Mouse (Mus musculus) forebrain, postnatal 0 days (tissue): ENCODE results near the gene Cracr2a. TPM values are rescaled to one million over a fixed set of nuclear protein-coding genes. Genes with fewer than 3 reads are reported as not detected.

ENCODE experiments used
- ATAC-seq: fragments of 200-750 bp; cut with Nextera tagmentation; 2 replicates; pipeline ENCODE4 v1.8.0; 2017; ENCODE audit warnings: mild to moderate bottlenecking, moderate library complexity
- DNase-seq: peaks from one replicate; pipeline ENCODE4 v3.0.0-alpha.2; 2015
- H3K27ac ChIP-seq: fragments of 300-500 bp; sonication (generic); 2 replicates; pipeline ENCODE4 v1.5.1; 2014; ENCODE audit warnings: low read depth, mild to moderate bottlenecking, antibody characterized with exemption, low read length, moderate library complexity, mixed read lengths
- H3K27me3 ChIP-seq: fragments of 300-500 bp; sonication (generic); 2 replicates; pipeline ENCODE4 v1.6.1; 2014; ENCODE audit warnings: mild to moderate bottlenecking, low read length, mixed read lengths; ENCODE audit not compliant: insufficient read depth
- H3K36me3 ChIP-seq: fragments of 300-500 bp; sonication (generic); 2 replicates; pipeline ENCODE4 v1.6.1; 2014; ENCODE audit warnings: mild to moderate bottlenecking, moderate library complexity; ENCODE audit not compliant: insufficient read depth
- H3K4me1 ChIP-seq: fragments of 300-500 bp; sonication (generic); 2 replicates; pipeline ENCODE4 v1.6.1; 2014; ENCODE audit warnings: antibody characterized with exemption; ENCODE audit not compliant: insufficient read depth
- H3K4me2 ChIP-seq: fragments of 300-500 bp; sonication (generic); 2 replicates; pipeline ENCODE4 v1.6.1; 2014; ENCODE audit warnings: low read depth, mild to moderate bottlenecking, moderate library complexity
- H3K4me3 ChIP-seq: fragments of 300-500 bp; sonication (generic); 2 replicates; pipeline ENCODE4 v1.5.1; 2014; ENCODE audit warnings: low read depth, low read length, mixed read lengths
- H3K9ac ChIP-seq: fragments of 300-500 bp; sonication (generic); 2 replicates; pipeline ENCODE4 v1.6.1; 2014; ENCODE audit warnings: mild to moderate bottlenecking
- H3K9me3 ChIP-seq: fragments of 300-500 bp; sonication (generic); 2 replicates; pipeline ENCODE4 v1.6.1; 2016; ENCODE audit warnings: low read length
- CTCF ChIP-seq: sonication (generic); IDR thresholded peaks from 2 replicates; pipeline ENCODE4 v1.5.1; 2016; ENCODE audit warnings: antibody characterized with exemption, control low read depth, low read depth
- WGBS: fragments of 180-500 bp; shearing (Covaris S2); extraction: QIAGEN DNeasy Blood & Tissue Kit; methylation state at CpG from one replicate; pipeline ENCODE4 v1.1.7; 2014; 5-methylcytosine and 5-hydroxymethylcytosine counted together
- polyA plus RNA-seq: library from polyadenylated mRNA; unstranded; fragments of >200 nt; fragmentation: Nextera tagmentation; extraction: Ambion mirVana; gene quantifications from 2 replicates; pipeline ENCODE4 v1.2.1, GENCODE M21; 2015
- total RNA-seq: library from RNA; depleted of rRNA; stranded (reverse); fragments of >200 nt; gene quantifications from 2 replicates; pipeline ENCODE4 v1.2.3, GENCODE M21; 2014

Cracr2a gene
- total and polyA plus RNA-seq, 2 experiments from 2014 or later: 0.28 to 0.57 TPM

DNA sequence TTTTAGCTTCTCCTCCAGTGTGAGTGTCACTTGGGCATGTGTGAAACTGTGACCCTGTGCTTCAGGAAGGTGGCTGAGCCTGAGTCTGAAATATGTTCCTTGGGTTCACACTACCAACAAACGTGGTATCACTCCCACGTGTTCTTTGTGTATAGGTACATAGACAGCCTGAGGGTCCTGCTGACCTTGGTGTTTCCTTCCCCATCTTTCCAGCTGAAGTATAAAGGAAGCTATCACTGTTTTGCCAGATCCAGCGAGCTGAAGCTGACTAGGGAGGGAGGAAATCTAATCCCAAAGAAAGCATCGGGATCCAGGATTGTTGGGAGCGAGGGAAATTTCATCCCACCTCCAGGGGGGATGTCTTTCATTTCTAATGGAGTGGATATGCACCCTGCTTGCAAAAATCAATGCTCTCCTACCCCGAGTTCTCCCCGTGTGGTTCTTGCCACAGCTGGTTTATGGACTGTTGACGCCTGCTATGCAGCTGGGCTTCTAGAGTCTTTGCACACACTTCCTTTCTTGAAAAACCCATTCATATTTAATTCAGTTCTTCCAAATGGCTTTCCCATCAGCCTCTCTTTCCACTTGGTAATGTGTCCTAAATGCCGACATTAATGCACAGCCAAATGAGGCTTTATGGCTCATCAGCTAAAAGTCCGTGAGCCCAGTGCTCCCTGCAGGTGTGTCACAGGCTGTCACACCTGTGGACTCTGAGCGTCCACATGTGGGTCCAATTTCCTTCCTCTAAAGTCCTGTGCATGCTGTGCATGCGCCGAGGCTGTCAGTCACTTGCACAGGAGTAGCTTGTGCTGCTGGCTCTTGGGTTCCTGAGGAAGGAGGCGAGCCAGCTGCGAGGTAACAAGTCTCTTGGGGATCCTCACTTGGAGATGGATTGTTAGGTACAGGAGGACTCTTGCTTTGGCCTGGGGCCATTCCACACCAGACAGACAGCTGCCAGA, 44.2 kb downstream of the Cracr2a start:
- TF ChIP-seq CTCF: no peak
- Histone ChIP-seq H3K9me3 (no peaks in the 10 kb centered on the region), H3K4me2 (no peak overlapping the region), H3K27me3 (no peaks in the 10 kb centered on the region), H3K4me1 (no peaks in the 10 kb centered on the region), H3K9ac (no peak overlapping the region), H3K4me3 (no peak overlapping the region), H3K27ac (no peak overlapping the region), H3K36me3 (no peaks in the 10 kb centered on the region)
- ATAC-seq (peak; percentile 88), DNase-seq (peak; percentile 41)
- WGBS: 70% methylated on average over 15 of the region's 15 CpGs

DNA sequence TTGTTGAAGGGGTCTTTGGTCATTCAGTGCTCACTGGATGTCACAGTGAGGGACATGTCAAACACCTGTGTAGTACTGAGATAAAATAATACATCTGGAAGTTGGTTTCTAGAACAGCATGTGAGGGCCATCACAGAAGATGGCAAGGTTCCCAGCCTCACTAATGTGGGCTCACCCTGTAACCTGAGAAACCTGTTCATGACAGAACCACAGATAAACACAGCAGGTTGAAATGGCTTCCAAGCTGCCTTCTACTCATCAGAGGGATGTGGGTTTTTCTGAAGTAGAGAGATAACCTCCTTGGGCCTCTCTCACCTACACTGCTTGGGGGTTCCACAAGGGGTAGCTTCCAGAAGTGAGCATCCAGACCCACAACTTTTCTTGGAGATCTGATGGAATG, 48.5 kb downstream of the Cracr2a start:
- H3K27me3 ChIP-seq: no peaks in the 10 kb centered on the region
- no peak for TF ChIP-seq CTCF
- no peak overlapping the region for H3K4me2 ChIP-seq
- H3K27ac ChIP-seq: no peak overlapping the region
- ATAC-seq: no peak
- H3K9ac ChIP-seq: no peak overlapping the region
- DNase-seq: no peak
- no peak overlapping the region for H3K4me3 ChIP-seq
- no peaks in the 10 kb centered on the region for H3K4me1 ChIP-seq
- H3K36me3 ChIP-seq: no peaks in the 10 kb centered on the region
- H3K9me3 ChIP-seq: no peaks in the 10 kb centered on the region

DNA sequence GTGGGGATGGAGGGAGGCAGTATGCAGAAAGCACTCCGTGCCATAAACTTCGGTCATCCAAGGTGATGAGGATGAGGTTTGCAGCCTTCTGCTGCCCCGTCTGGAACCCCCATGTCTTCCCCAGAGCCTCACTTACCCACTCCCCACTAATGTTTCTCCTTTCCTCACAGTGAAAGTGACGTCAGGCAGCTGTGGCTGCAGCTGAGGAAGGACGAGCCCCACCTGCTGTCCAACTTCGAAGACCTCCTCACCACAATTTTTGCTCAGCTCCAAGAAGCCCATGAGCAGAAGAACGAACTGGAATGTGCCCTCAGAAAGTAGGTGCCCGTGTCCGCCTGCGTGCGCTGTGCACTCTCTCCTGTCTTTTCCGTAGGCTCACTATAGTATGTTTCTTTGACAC, 50.1 kb downstream of the Cracr2a start:
- DNase-seq (no peak), ATAC-seq (no peak)
- H3K27me3 ChIP-seq: no peaks in the 10 kb centered on the region
- no peaks in the 10 kb centered on the region for H3K36me3 ChIP-seq
- 83% methylated on average over 12 of the region's 12 CpGs for WGBS
- no peak for TF ChIP-seq CTCF
- H3K4me3 ChIP-seq: no peak overlapping the region
- H3K27ac ChIP-seq: no peak overlapping the region
- no peak overlapping the region for H3K4me2 ChIP-seq
- H3K9me3 ChIP-seq: no peaks in the 10 kb centered on the region
- no peaks in the 10 kb centered on the region for H3K4me1 ChIP-seq
- H3K9ac ChIP-seq: no peak overlapping the region

DNA sequence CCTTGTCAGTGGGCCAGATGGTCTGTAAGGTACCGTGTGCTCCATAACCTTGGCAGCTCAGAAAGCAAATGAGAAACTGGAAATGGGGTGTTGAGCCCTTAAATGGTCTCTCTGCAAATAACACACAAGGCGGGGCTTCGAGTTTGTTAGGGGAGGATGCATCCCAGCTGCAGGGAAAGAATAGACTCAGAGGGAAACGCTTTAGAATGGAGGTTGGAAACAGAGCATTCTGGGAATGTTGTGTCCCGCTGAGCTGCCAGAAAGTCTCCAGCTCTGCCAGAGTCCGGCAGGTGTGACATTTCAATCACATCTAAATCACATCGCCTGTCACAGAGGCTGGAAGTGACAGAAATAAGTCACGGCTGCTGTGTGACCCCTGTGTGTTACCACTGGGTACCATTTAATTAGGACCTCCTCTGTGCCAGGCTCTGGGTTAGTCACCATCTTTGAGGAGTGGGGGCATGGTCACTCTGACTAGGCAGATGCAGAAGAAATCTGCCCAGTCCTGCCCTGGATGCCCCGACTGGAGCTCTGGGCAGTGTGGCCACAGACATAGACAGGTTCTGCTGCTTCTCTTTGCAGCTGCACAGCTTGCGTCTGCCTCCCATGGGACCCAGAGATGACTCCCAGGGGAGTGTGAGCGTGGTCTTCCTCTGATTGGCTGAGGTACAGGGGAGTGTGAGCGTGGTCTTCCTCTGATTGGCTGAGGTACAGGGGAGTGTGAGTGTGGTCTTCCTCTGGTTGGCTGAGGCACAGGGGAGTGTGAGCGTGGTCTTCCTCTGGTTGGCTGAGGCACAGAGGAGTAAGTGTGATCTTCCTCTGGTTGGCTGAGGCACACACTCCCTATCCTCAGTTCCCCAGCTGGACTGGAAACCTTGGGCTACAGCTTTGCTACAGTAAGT, 53.2 kb downstream of the Cracr2a start:
- ATAC-seq (peak; percentile 50), DNase-seq (peak; percentile 38)
- Histone ChIP-seq H3K4me1 (no peaks in the 10 kb centered on the region), H3K9ac (no peak overlapping the region), H3K9me3 (no peaks in the 10 kb centered on the region), H3K4me3 (no peak overlapping the region), H3K27me3 (no peaks in the 10 kb centered on the region), H3K4me2 (no peak overlapping the region), H3K36me3 (no peaks in the 10 kb centered on the region), H3K27ac (no peak overlapping the region)
- WGBS: 45% methylated on average over 13 of the region's 13 CpGs
- TF ChIP-seq CTCF: no peak

DNA sequence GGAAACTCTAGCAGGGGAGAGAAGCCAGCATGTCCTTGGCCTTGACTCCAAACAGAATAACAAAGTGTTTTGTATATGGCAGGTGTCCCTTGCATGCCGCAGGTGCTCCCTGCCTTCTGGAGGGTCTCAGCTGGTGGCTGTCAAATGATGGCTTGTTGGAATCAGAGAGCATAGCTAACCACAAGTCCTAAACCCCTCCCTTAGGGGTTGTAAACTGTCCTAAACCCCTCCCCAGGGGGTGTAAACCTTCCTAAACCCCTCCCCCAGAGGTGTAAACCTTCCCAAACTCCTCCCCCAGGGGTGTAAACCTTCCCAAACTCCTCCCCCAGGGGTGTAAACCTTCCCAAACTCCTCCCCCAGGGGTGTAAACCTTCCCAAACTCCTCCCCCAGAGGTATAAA, 55.5 kb downstream of the Cracr2a start:
- WGBS: 88% methylated on average over 1 of the region's 1 CpGs
- H3K27me3 ChIP-seq: no peaks in the 10 kb centered on the region
- peak; percentile 10; the same call in 1 of the 2 replicates for ATAC-seq
- DNase-seq: no peak
- H3K4me3 ChIP-seq: no peak overlapping the region
- no peak overlapping the region for H3K27ac ChIP-seq
- no peaks in the 10 kb centered on the region for H3K9me3 ChIP-seq
- H3K36me3 ChIP-seq: no peaks in the 10 kb centered on the region
- H3K9ac ChIP-seq: no peak overlapping the region
- no peaks in the 10 kb centered on the region for H3K4me1 ChIP-seq
- TF ChIP-seq CTCF: no peak
- H3K4me2 ChIP-seq: no peak overlapping the region

DNA sequence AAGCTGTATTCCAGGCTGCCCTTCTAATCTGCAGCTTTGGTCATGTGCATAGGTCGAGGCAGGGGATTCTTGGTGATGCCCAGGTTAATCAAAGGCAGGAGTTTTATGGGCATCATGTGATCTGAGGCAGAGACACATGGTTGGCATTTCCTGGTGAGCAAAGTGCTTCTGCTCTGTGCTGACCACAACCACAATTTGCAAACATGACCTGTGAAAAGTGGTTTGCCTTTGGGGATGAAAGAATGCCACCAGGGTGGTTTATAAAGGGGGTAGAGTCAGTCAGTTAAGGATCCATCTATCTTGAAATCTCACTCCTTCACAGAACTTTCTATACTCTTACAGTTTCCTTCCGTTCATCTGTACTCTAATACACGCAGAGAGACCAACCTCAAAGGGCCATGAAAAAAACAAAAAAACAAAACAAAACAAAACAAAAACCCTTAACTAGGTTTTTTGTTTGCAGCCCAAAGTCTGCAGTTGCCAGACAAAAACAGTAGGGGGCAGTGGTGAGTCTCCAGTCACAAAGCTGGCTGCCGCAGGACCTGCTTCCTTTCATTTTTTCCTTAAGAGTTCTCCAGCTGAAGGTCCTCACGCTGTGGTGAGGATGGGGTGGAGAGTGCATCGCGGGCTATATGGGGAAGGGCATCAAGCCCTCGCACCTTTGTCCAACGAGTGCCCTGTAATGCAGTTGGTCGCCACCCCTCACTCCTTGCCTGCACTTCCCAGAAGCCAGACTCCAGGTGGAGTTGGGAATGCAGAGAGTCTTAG, 56.3 kb downstream of the Cracr2a start:
- Histone ChIP-seq H3K27me3 (no peaks in the 10 kb centered on the region), H3K4me3 (no peak overlapping the region), H3K9me3 (no peaks in the 10 kb centered on the region), H3K4me1 (no peaks in the 10 kb centered on the region), H3K4me2 (peak overlapping the region; percentile 13; the same call in 1 of the 2 replicates), H3K27ac (no peak overlapping the region), H3K36me3 (no peaks in the 10 kb centered on the region), H3K9ac (no peak overlapping the region)
- TF ChIP-seq CTCF: peak; percentile 87
- peak; percentile 83 for DNase-seq
- 26% methylated on average over 10 of the region's 10 CpGs for WGBS
- no peak for ATAC-seq
